Mouse (Mus musculus): ENCODE data around the gene Muc1.

- TF ChIP-seq CTCF (IDR thresholded peaks at IDR 0.05; ENCODE audit: low read depth, low read length) (no peak), EP300 (IDR thresholded peaks at IDR 0.05; ENCODE audit: insufficient read depth, low read depth, low read length) (no peak), POLR2A (IDR thresholded peaks at IDR 0.05; ENCODE audit: insufficient read depth, low read length) (no peak)
Measured at GRCm38 (mm10) chr3:89190436-89190835, 38.4 kb upstream of the Muc1 start.

Data from ES-Bruce4 (cell line).